Mouse (Mus musculus) lung, embryonic 14.5 days (tissue): ENCODE results near the gene Gm4952. TPM values are rescaled to one million over a fixed set of nuclear protein-coding genes. Genes with fewer than 3 reads are reported as not detected.
"Not testable (repeated sequence)": the region's sequence is repeated elsewhere in the genome, so short reads cannot be mapped to it uniquely, and the experiment has no call there.

Experiments used
- ATAC-seq: fragments of 200-750 bp; cut with Nextera tagmentation; 2 replicates; pipeline ENCODE4 v1.8.0; 2017; ENCODE audit warnings: mild to moderate bottlenecking, moderate TSS enrichment, moderate library complexity; ENCODE audit not compliant: insufficient read depth
- DNase-seq: peaks from one replicate; pipeline ENCODE4 v3.0.0-alpha.2; 2015
- H3K27ac ChIP-seq: fragments of 300-500 bp; sonication (generic); 2 replicates; pipeline ENCODE4 v1.5.1; 2014; ENCODE audit warnings: low read depth, mild to moderate bottlenecking, moderate library complexity
- H3K27me3 ChIP-seq: fragments of 300-500 bp; sonication (generic); 2 replicates; pipeline ENCODE4 v1.6.1; 2014; ENCODE audit warnings: low read length, control low read depth; ENCODE audit not compliant: insufficient read depth
- H3K36me3 ChIP-seq: fragments of 300-500 bp; sonication (generic); 2 replicates; pipeline ENCODE4 v1.6.1; 2014; ENCODE audit warnings: control low read depth; ENCODE audit not compliant: insufficient read depth
- H3K4me1 ChIP-seq: fragments of 300-500 bp; sonication (generic); 2 replicates; pipeline ENCODE4 v1.6.1; 2014; ENCODE audit warnings: antibody characterized with exemption, control low read depth; ENCODE audit not compliant: insufficient read depth
- H3K4me2 ChIP-seq: fragments of 300-500 bp; sonication (generic); 2 replicates; pipeline ENCODE4 v1.6.1; 2014; ENCODE audit warnings: mild to moderate bottlenecking
- H3K4me3 ChIP-seq: fragments of 300-500 bp; sonication (generic); 2 replicates; pipeline ENCODE4 v1.5.1; 2014; ENCODE audit warnings: low read depth, low read length
- H3K9ac ChIP-seq: fragments of 300-500 bp; sonication (generic); 2 replicates; pipeline ENCODE4 v1.6.1; 2014
- H3K9me3 ChIP-seq: fragments of 300-500 bp; sonication (generic); 2 replicates; pipeline ENCODE4 v1.6.1; 2016; ENCODE audit warnings: low read depth, low read length, control low read depth
- CTCF ChIP-seq: IDR thresholded peaks from 2 replicates; pipeline ENCODE4 v1.5.1; 2016; ENCODE audit warnings: antibody characterized with exemption, low read depth
- WGBS: fragments of 180-500 bp; shearing (Covaris S2); extraction: QIAGEN DNeasy Blood & Tissue Kit; methylation state at CpG from one replicate; pipeline ENCODE4 v1.1.7; 2014; 5-methylcytosine and 5-hydroxymethylcytosine counted together
- polyA plus RNA-seq: library from polyadenylated mRNA; unstranded; fragments of >200 nt; fragmentation: Nextera tagmentation; extraction: Ambion mirVana; gene quantifications from 2 replicates; pipeline ENCODE4 v1.2.1, GENCODE M21; 2014

Gene Gm4952
- polyA plus RNA-seq, 1 experiment from 2014 or later: not detected

GRCm38 (mm10) chr19:12638049-12638448, 38.3 kb downstream of the Gm4952 start:
- Histone ChIP-seq H3K4me1 (no peaks in the 10 kb centered on the region), H3K4me3 (no peak overlapping the region), H3K4me2 (no peak overlapping the region), H3K9ac (no peak overlapping the region), H3K36me3 (no peaks in the 10 kb centered on the region), H3K27ac (no peak overlapping the region), H3K9me3 (no peaks in the 10 kb centered on the region), H3K27me3 (no peaks in the 10 kb centered on the region)
- ATAC-seq: no peak
- no peak for DNase-seq
- TF ChIP-seq CTCF: no peak
- 74% methylated on average over 1 of the region's 1 CpGs for WGBS

DNA sequence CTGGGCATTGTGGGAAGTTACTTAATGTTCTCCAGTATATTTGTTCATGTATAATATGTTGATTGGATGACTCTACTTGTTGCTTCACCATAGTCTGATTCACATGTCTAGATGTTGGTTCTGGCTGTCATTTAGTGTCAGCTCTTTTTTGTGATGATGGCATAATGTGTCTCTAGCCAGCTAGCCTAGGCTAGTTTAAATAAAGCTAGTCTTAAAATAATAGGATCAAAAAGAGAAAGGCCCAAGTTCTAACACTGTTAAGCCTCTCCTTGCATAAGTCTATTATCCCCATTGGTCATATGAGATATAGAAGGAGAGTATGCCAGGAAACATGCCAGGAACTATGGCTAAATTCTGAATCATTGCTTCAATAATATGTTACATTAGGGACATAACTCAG, 49.7 kb downstream of the Gm4952 start:
- no peak for TF ChIP-seq CTCF
- Histone ChIP-seq H3K4me3 (no peak overlapping the region), H3K9me3 (no peaks in the 10 kb centered on the region), H3K36me3 (no peaks in the 10 kb centered on the region), H3K27me3 (no peaks in the 10 kb centered on the region), H3K27ac (no peak overlapping the region), H3K4me1 (no peaks in the 10 kb centered on the region), H3K9ac (no peak overlapping the region), H3K4me2 (no peak overlapping the region)
- DNase-seq (no peak), ATAC-seq (no peak)

- no peak for ATAC-seq
- Histone ChIP-seq H3K9me3 (no peaks in the 10 kb centered on the region), H3K27ac (no peak overlapping the region), H3K27me3 (no peaks in the 10 kb centered on the region), H3K4me1 (no peaks in the 10 kb centered on the region), H3K4me2 (no peak overlapping the region), H3K4me3 (no peak overlapping the region), H3K36me3 (no peaks in the 10 kb centered on the region), H3K9ac (no peak overlapping the region)
- no peak for TF ChIP-seq CTCF
- no peak for DNase-seq
- 74% methylated on average over 1 of the region's 1 CpGs for WGBS
These were observed 66.4 kb downstream of the Gm4952 start for GRCm38 (mm10) chr19:12666156-12666555.

GRCm38 (mm10) chr19:12668601-12669000, 68.8 kb downstream of the Gm4952 start:
- not testable (repeated sequence) for ATAC-seq, H3K4me2 ChIP-seq, DNase-seq, H3K4me3 ChIP-seq, H3K27me3 ChIP-seq, H3K9ac ChIP-seq, H3K9me3 ChIP-seq, H3K27ac ChIP-seq, H3K4me1 ChIP-seq, H3K36me3 ChIP-seq
- 94% methylated on average over 3 of the region's 3 CpGs for WGBS

DNA sequence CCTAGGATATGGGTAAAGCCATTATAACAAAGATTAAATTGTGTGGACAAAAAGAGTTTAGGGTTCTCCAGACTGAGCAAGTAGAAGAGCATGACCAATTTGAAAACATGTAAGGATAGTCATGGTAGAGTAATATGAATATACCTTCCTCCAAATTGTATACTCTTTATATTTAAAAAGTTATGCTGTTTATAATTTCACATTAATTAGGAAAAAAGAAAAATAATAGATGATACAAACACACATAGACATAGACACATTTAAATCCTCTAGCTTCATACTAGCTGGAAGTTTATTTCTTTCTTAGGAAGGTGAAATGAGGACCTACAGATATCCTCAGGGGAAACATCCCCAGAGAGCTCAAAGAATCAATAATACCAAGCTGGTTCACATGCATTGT, 70.4 kb downstream of the Gm4952 start, which contains the start of gene Olfr1442:
Gene Olfr1442 (plus strand): TSS at position 301 of the 400 bp plus-strand sequence.
- no peaks in the 10 kb centered on the region for H3K9me3 ChIP-seq
- H3K9ac ChIP-seq: no peak within 1 kb of the TSS
- no peaks in the 10 kb centered on the region for H3K27me3 ChIP-seq
- no peaks in the 10 kb centered on the region for H3K4me1 ChIP-seq
- H3K27ac ChIP-seq: no peak within 1 kb of the TSS
- ATAC-seq: no peak
- no peak for DNase-seq
- H3K4me3 ChIP-seq: no peak within 1 kb of the TSS
- no peak within 1 kb of the TSS for H3K4me2 ChIP-seq
- H3K36me3 ChIP-seq: no peaks in the 10 kb centered on the region
- no peak for TF ChIP-seq CTCF

GRCm38 (mm10) chr19:12671051-12671450, 71.3 kb downstream of the Gm4952 start:
- H3K9ac ChIP-seq: no peak overlapping the region
- no peaks in the 10 kb centered on the region for H3K9me3 ChIP-seq
- DNase-seq: no peak
- 74% methylated on average over 4 of the region's 4 CpGs for WGBS
- H3K27ac ChIP-seq: no peak overlapping the region
- H3K4me2 ChIP-seq: no peak overlapping the region
- H3K36me3 ChIP-seq: no peaks in the 10 kb centered on the region
- no peak for ATAC-seq
- no peaks in the 10 kb centered on the region for H3K4me1 ChIP-seq
- no peak overlapping the region for H3K4me3 ChIP-seq
- H3K27me3 ChIP-seq: no peaks in the 10 kb centered on the region
- TF ChIP-seq CTCF: no peak

DNA sequence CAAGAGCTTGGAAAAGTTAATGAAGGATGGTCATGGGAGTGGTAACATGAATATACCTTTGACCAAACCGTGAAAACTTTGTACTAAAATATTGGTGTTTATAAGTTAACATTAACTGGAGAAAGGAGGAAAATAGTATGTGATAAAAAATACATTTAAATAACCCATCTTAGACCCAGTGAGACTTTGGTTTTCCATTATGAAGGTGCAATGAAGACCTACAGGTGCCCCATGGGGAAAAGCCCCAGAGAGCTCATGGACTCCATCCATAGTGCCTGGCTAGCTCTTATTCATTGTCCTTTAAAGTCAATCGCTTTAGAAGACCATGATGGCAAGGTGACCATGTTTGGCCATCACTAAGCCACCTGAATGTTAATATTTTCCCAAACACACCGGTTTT, 78.0 kb downstream of the Gm4952 start, which contains the start of gene Olfr1443:
Gene Olfr1443 (plus strand): TSS at position 301 of the 400 bp plus-strand sequence.
- no peak for TF ChIP-seq CTCF
- WGBS: 60% methylated on average over 3 of the region's 3 CpGs
- Histone ChIP-seq H3K9me3 (no peaks in the 10 kb centered on the region), H3K4me2 (no peak within 1 kb of the TSS), H3K27ac (no peak within 1 kb of the TSS), H3K36me3 (no peaks in the 10 kb centered on the region), H3K9ac (no peak within 1 kb of the TSS), H3K4me3 (no peak within 1 kb of the TSS), H3K4me1 (no peaks in the 10 kb centered on the region), H3K27me3 (no peaks in the 10 kb centered on the region)
- DNase-seq (no peak), ATAC-seq (no peak)

Other genes starting within 250 kb of the Gm4952 start
- not detected in 2 replicates for gene Olfr1440, start 212.7 kb upstream of the Gm4952 start, polyA plus RNA-seq
- not detected in 2 replicates for gene Olfr1441, start 182.5 kb upstream of the Gm4952 start, polyA plus RNA-seq
- not detected in 2 replicates for gene Pfpl, start 172.1 kb upstream of the Gm4952 start, polyA plus RNA-seq
- 0.63 and 0.76 TPM in 2 replicates for gene Mpeg1, start 139.2 kb upstream of the Gm4952 start, polyA plus RNA-seq
- gene Dtx4, start 98.5 kb upstream of the Gm4952 start, polyA plus RNA-seq: 17.2 and 17.7 TPM in 2 replicates
- 34.9 and 37.9 TPM in 2 replicates for gene Fam111a, start 54.2 kb upstream of the Gm4952 start, polyA plus RNA-seq
- gene Glyat, start 33.3 kb downstream of the Gm4952 start, polyA plus RNA-seq: not detected in 2 replicates
- not detected in 2 replicates for gene Olfr1442, start 70.5 kb downstream of the Gm4952 start, polyA plus RNA-seq
- not detected in 2 replicates for gene Olfr1443, start 78.1 kb downstream of the Gm4952 start, polyA plus RNA-seq
- not detected in 2 replicates for gene Keg1, start 95.8 kb downstream of the Gm4952 start, polyA plus RNA-seq
- 0.55 TPM in 2 replicates for gene Cntf, start 165.7 kb downstream of the Gm4952 start, polyA plus RNA-seq
- 10.8 and 11.5 TPM in 2 replicates for gene Zfp91, start 196.2 kb downstream of the Gm4952 start, polyA plus RNA-seq
- gene Lpxn, start 196.2 kb downstream of the Gm4952 start, polyA plus RNA-seq: 1.2 and 1.4 TPM in 2 replicates
- not detected in 2 replicates for gene Gm5244, start 246.7 kb downstream of the Gm4952 start, polyA plus RNA-seq